Mouse (Mus musculus) kidney, adult 2 months (tissue): ENCODE results near the gene Polr1a. TPM values are rescaled to one million over a fixed set of nuclear protein-coding genes. Genes with fewer than 3 reads are reported as not detected.
"Not testable (repeated sequence)": the region's sequence is repeated elsewhere in the genome, so short reads cannot be mapped to it uniquely, and the experiment has no call there.

Experiments used
- DNase-seq: peaks from one replicate; pipeline ENCODE4 v3.0.0; 2021
- H3K27ac ChIP-seq: fragments of 200-500 bp; 2 replicates; pipeline ENCODE4 v1.5.1; 2012; ENCODE audit warnings: low read depth, low read length, control low read depth, inconsistent platforms; ENCODE audit not compliant: insufficient read depth
- H3K27me3 ChIP-seq: fragments of 200-500 bp; replicated peaks from 2 replicates; pipeline ENCODE4 v1.6.1; 2012; ENCODE audit warnings: mild to moderate bottlenecking, moderate library complexity, low read length, inconsistent platforms; ENCODE audit not compliant: control insufficient read depth, insufficient read depth
- H3K36me3 ChIP-seq: fragments of 200-500 bp; 2 replicates; pipeline ENCODE4 v1.6.1; 2012; ENCODE audit warnings: mild to moderate bottlenecking, moderate library complexity, low read length, inconsistent platforms; ENCODE audit not compliant: control insufficient read depth, insufficient read depth
- H3K4me1 ChIP-seq: fragments of 200-500 bp; 2 replicates; pipeline ENCODE4 v1.6.1; 2011; ENCODE audit warnings: low read length; ENCODE audit not compliant: control insufficient read depth, insufficient read depth
- H3K4me3 ChIP-seq: fragments of 200-500 bp; 2 replicates; pipeline ENCODE4 v1.5.1; 2011; ENCODE audit warnings: mild to moderate bottlenecking, low read depth, low read length, control low read depth; ENCODE audit not compliant: insufficient read depth
- CTCF ChIP-seq: fragments of 200-500 bp; conservative IDR thresholded peaks from 2 replicates; pipeline ENCODE4 v1.5.1; 2011; ENCODE audit warnings: low read depth, mild to moderate bottlenecking, control low read depth, low read length, moderate library complexity, mixed read lengths; ENCODE audit not compliant: insufficient read depth, insufficient read length
- POLR2A ChIP-seq: fragments of 200-500 bp; IDR thresholded peaks from one replicate; pipeline ENCODE4 v1.6.1; 2011; ENCODE audit warnings: low read depth, low read length, control low read depth
- WGBS: fragments of 180-500 bp; shearing (Covaris S2); methylation state at CpG from one replicate; pipeline ENCODE4 v1.1.7; 2018; 5-methylcytosine and 5-hydroxymethylcytosine counted together
- polyA plus RNA-seq: library from polyadenylated mRNA; depleted of rRNA; stranded (reverse); fragments of >200 nt; gene quantifications from 2 replicates; pipeline ENCODE4 v1.2.3, GENCODE M21; 2012

Polr1a gene
- polyA plus RNA-seq, 1 experiment, result 11.6 TPM

GRCm38 (mm10) chr6:71907702-71908235 lies 1.1 kb upstream of the Polr1a start:
- Histone ChIP-seq H3K27ac (no peak overlapping the region), H3K4me3 (peak overlapping the region; percentile 95), H3K36me3 (no peaks in the 10 kb centered on the region; the same call in 1 of the 2 replicates), H3K4me1 (peaks cover 3% of the 10 kb centered on the region; the same call in 1 of the 2 replicates), H3K27me3 (no peaks in the 10 kb centered on the region)
- TF ChIP-seq POLR2A (no peak), CTCF (no peak)
- 2% methylated on average over 4 of the region's 4 CpGs for WGBS
- no peak for DNase-seq

DNA sequence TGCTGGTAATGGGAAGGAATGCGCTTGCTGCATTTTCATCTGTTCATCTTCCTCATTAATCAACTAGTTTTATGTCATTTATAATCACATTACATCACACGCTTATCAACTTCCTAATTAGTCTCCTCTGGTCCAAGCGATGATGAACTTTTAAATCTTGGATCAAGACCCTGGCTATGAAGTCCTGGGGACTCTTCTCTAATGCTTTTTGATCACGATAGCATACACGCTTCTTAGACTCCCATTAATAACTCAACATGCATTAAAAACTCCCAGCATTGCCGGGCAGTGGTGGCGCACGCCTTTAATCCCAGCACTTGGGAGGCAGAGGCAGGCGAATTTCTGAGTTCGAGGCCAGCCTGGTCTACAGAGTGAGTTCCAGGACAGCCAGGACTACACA lies 531 bp downstream of the Polr1a start:
- peaks cover 3% of the 10 kb centered on the region; the same call in 1 of the 2 replicates for H3K4me1 ChIP-seq
- no peaks in the 10 kb centered on the region for H3K27me3 ChIP-seq
- 21% methylated on average over 10 of the region's 10 CpGs for WGBS
- H3K36me3 ChIP-seq, result no peaks in the 10 kb centered on the region; the same call in 1 of the 2 replicates
- H3K27ac ChIP-seq, result no peak overlapping the region
- TF ChIP-seq CTCF, result no peak
- TF ChIP-seq POLR2A, result no peak
- H3K4me3 ChIP-seq, result peak overlapping the region; percentile 95
- no peak for DNase-seq

- peak overlapping the region; percentile 95; the same call in 1 of the 2 replicates for H3K4me3 ChIP-seq
- no peaks in the 10 kb centered on the region; the same call in 1 of the 2 replicates for H3K36me3 ChIP-seq
- H3K4me1 ChIP-seq, result peaks cover 3% of the 10 kb centered on the region; the same call in 1 of the 2 replicates
- TF ChIP-seq POLR2A, result no peak
- H3K27ac ChIP-seq, result no peak overlapping the region
- no peak for DNase-seq
- H3K27me3 ChIP-seq, result no peaks in the 10 kb centered on the region
- 69% methylated on average over 6 of the region's 6 CpGs for WGBS
Observed at GRCm38 (mm10) chr6:71909840-71910239, 987 bp downstream of the Polr1a start.

DNA sequence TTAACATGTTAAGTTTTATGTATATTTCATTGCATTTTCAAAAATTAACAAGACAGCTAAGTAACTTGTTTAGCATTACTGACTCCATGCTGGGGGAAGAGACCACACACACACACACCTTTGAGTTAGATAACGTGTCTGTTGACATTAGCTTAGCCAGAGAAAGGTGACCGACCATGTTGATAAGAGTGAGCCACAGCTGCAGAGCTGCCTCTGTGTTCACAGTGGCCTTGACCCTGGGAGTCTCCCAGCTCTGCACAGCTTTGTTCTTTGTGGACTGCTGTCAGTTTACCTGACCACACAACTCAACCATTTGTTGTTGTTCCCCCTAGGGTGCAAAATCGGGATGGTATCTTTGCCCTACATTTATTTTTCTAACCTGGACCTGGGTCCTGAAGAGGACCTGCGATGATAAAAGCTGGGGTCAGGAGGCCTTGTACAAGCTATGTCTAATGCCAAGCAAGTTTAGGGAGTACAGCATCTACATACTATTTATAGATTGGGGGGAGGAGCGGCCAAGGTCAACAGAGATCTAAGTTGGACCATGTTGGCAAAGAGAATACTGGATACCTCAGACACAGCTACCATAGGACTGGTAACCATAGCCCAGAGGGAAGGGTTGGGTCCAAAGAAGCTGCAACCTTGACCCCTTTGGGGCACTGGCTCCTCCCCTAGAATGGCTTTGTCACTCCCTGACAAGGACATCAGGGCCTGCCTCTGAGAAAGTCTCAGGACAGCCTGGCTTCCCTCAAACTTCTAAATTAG lies 3.0 kb downstream of the Polr1a start:
- WGBS, result 75% methylated on average over 5 of the region's 5 CpGs
- no peak overlapping the region for H3K27ac ChIP-seq
- H3K27me3 ChIP-seq, result no peaks in the 10 kb centered on the region
- H3K4me3 ChIP-seq, result no peak overlapping the region
- DNase-seq, result no peak
- peaks cover 3% of the 10 kb centered on the region; the same call in 1 of the 2 replicates for H3K4me1 ChIP-seq
- H3K36me3 ChIP-seq, result no peaks in the 10 kb centered on the region; the same call in none of the 2 replicates
- TF ChIP-seq POLR2A (no peak), CTCF (no peak)

DNA sequence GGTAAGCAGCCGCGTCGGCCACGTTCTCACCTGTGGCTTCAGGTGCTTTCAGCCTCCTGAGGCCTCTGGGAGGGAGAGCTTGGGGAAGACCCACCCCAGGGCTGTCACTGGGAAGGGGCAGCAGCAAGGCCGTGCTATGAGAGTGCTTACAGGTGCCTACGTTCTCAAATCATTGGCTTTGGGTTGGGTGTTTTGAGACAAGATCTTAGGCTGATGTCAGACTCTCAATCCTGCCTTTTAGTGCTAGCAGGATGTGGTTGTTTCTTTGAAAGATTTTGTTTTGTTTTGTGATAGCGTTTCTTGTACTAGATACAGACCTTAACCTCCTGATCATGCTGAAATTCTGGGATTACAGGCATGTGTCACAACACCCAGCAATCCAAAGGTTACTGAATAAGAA lies 11.9 kb downstream of the Polr1a start:
- Histone ChIP-seq H3K27ac (no peak overlapping the region), H3K4me1 (no peaks in the 10 kb centered on the region), H3K36me3 (peaks cover 3% of the 10 kb centered on the region), H3K27me3 (no peaks in the 10 kb centered on the region), H3K4me3 (no peak overlapping the region)
- DNase-seq, result no peak
- no peak for TF ChIP-seq POLR2A
- TF ChIP-seq CTCF, result no peak
- WGBS, result 97% methylated on average over 7 of the region's 7 CpGs

DNA sequence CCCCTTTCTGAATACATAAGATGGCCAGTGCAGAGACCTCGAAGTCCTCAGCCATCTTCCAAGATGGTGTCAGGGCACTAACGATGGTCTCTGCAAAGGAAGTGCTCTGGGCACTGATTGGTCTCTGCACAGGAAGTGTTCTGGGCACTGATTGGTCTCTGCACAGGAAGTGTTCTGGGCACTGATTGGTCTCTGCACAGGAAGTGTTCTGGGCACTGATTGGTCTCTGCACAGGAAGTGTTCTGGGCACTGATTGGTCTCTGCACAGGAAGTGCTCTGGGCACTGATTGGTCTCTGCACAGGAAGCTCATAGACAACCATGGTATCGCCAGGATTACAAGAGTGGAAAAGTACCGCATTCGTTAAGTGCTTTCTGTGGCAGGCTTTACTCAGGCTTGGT lies 16.4 kb downstream of the Polr1a start:
- not testable (repeated sequence) for H3K36me3 ChIP-seq, H3K27me3 ChIP-seq, H3K4me1 ChIP-seq, H3K27ac ChIP-seq, DNase-seq, H3K4me3 ChIP-seq
- 83% methylated on average over 5 of the region's 5 CpGs for WGBS

- Histone ChIP-seq H3K27ac (no peak overlapping the region), H3K4me1 (no peaks in the 10 kb centered on the region), H3K27me3 (no peaks in the 10 kb centered on the region), H3K4me3 (no peak overlapping the region), H3K36me3 (peaks cover under 1% of the 10 kb centered on the region; the same call in 1 of the 2 replicates)
- TF ChIP-seq POLR2A (no peak), CTCF (peak; percentile 67)
- peak; percentile 61 for DNase-seq
Observed at GRCm38 (mm10) chr6:71927911-71928310, 19.1 kb downstream of the Polr1a start.
